Mouse (Mus musculus) erythroblast, embryonic 14.5 days (primary cell): ENCODE results near the gene Mlc1.

Experiments used
- GATA1 ChIP-seq: IDR thresholded peaks from 2 replicates; pipeline ENCODE4 v1.6.1; 2012; ENCODE audit warnings: low read length, inconsistent platforms, mixed read lengths
- TAL1 ChIP-seq: IDR thresholded peaks from 3 replicates; pipeline ENCODE4 v1.6.1; 2012; ENCODE audit warnings: low read length, inconsistent platforms, mixed read lengths

- TF ChIP-seq GATA1 (no peak), TAL1 (no peak)
Observed at GRCm38 (mm10) chr15:88921131-88921991, 57.4 kb downstream of the Mlc1 start.
